Mouse (Mus musculus) NIH3T3 (cell line): ENCODE measurements at regions not wholly inside any gene's neighbourhood (a gene's known extent, or its start where the extent isn't known, plus 50 kb on each side); places are given as distances from the start of the nearest gene placed in this dataset.
A peak's percentile ranks its signal among the peaks of the same experiment; 100 is the strongest.

ENCODE experiments used
- DNase-seq: peaks from one replicate; pipeline ENCODE4 v3.0.0-alpha.2; 2012; ENCODE audit warnings: low read depth

DNA sequence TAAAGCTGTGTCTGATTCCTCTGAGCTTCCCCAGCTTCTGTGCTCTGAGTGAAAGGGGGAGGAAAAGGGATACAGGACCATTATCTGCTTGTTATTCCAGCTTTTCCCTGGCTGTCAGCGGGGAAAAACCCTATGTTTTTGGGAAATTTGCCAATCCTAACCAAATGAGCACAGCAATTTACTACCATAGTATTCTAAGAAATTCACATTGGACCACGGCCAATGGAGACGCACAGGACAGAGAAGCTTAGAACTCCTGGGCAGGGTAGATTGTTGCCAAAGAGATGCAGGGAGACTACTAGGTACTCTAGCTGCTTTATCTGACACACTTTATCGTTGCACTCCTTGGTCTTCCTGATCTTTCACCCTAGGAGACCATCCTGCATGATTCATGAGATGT lies 303.2 kb downstream of the Olfm3 start:
- no peak for DNase-seq

DNA sequence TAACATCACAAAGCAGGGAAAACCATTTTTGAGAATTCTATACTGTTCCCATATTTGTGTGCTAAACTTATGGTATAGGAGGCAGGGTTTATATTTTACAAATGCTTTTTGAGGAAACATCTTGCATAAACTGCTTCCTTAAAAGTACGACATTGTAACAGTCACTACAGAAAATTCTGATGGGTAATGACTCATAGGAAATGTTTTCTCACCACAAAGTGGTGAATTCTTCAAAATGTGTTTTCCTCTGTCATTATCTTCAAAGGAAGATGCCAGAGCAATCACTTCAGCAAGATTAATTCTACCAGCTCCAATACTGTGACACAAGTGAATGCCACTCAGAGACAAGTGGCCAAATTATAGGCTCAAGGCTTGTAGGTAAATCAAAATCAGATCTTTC lies 308.0 kb downstream of the Olfm3 start:
- DNase-seq: no peak

DNA sequence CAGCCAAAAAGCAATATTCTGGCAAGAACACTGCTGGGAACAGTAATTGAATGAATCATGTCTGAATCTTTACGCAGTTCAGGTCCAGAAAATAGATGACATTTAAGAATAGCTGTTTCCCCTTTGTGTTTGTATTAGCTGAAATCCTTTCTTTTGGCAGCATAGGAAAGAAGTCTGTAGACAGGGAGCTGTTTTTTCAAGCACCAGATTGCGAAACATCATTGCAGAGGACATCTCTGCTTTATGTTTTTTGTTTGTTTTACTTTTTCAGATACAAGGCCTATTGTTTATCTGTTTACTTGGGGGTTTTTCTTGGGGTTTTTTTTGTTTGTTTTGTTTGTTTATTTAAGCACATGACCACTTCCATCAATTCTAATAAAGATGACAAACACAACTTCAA lies 309.6 kb downstream of the Olfm3 start:
- peak; percentile 46 for DNase-seq

DNA sequence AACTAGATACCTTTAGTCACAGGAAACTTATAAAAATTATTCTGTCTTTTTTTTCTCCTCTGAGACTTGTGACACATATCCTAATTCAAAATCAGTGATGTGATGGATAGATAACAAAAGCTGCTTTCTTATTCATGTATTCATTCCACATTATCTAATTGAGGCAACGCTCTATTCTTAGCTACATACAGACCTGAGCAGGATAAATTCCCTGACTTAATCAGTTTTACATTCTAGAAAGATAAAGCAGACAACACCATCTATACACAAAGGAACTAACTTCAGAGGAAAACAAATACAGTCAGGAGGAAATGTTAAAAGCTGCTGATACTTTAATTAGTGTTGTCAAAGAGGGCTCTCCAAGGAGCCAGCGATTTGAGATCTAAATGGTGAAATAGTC lies 336.6 kb downstream of the Olfm3 start:
- no peak for DNase-seq

DNA sequence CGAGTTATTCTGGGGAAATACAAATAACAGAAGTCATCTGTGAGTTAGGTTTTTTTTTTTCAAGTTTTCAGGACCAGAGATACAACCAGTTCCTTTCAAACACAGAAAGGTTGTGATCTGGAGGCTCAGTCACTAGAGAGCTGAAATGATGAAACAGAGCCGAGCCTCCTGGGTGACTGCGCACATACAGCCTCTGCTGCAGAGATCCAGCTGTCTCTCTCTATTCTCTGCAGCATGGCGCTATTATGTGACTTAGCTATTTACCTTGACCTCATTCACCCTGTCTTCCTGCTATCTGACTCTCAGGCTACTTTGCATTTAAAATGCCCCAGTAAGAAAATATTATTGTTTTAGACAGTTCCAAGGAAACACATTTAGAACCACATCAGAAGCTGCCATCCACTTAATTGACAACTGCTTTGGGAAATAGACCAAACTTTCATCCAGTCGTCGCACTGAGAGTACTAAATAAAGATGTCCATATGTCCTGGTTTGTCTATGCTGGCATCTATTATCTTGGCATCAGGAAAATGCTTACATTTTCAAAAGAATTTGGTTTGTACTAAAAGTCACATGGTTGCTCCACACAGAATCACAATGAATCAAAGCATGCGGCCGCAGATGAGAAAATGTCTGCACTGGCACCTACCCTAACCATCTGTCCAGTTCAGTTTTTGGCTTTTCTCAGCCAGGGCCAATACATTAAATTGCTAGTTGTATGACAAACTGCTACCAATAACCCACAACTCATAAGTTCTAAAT lies 348.9 kb downstream of the Olfm3 start:
- no peak for DNase-seq

DNA sequence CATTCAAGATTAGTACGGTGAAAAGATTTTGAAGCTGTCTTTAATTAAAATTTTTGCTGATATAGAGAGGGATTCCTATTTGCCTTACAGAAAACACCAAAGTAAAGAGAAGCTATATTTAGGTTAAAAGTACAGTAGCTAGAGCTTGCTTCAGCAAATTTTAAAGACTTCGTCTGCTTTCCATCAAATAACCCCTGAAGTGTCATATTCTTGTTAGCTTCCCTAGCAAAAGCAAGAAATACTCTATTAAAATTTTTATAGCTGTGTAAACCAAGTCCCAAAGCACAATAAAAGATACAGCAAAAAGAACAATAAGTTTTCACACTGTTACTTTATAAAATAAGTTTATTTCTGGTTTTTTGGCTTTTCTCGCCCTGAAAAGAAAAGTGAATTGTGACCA lies 372.3 kb downstream of the Olfm3 start:
- DNase-seq: no peak

DNA sequence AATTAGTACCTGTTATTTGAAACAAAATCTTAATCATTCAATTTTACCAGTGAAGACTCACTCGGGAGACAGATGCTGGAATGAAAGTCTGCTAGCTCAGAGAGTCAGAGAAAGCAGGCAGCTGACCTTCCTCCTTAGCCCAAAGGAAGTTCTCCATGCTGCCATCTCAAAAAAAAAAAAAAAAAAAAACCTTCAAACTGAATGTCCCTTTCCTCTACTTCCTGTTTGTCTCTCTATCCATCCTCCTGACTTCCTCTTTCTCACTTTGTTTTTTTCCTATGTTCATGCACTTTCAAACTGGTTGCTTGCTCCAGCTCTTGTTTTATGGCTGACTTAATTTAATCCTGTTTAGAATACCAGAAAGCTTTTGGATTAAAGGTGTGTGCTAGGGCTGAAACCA lies 377.4 kb downstream of the Olfm3 start:
- DNase-seq: no peak

DNA sequence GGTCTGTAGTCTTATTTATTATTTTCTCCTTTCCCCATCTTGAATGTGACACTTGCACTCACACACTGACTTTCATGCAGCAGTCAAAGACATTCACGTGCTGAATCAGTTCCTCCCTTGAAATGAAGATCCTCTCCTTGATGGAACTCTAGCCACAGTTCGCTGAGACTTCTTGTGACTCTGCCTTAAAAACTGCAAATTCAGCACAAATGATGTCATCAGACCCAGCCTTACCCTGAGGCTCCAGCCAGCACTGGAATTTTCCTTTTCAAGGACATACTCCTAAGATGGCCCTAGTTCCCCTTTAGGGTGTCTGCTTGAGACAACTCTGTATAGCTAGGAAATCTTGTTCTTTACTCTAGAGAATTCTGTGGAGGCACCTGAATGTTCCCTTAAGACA lies 380.6 kb downstream of the Olfm3 start:
- DNase-seq: no peak
